Mouse (Mus musculus) cortical plate, adult 2 months (tissue): ENCODE measurements around the gene Btbd35f27. TPM values are rescaled to one million over a fixed set of nuclear protein-coding genes. Genes with fewer than 3 reads are reported as not detected.
"Not testable (repeated sequence)": the region's sequence is repeated elsewhere in the genome, so short reads cannot be mapped to it uniquely, and the experiment has no call there.

Experiments
- H3K27ac ChIP-seq: fragments of 200-500 bp; 2 replicates; pipeline ENCODE4 v1.5.1; 2012; ENCODE audit warnings: low read length, control low read depth, inconsistent platforms; ENCODE audit not compliant: insufficient read depth
- H3K4me1 ChIP-seq: fragments of 200-500 bp; 2 replicates; pipeline ENCODE4 v1.6.1; 2011; ENCODE audit warnings: low read length; ENCODE audit not compliant: control insufficient read depth, insufficient read depth
- H3K4me3 ChIP-seq: fragments of 200-500 bp; 2 replicates; pipeline ENCODE4 v1.5.1; 2011; ENCODE audit warnings: mild to moderate bottlenecking, low read length, control low read depth; ENCODE audit not compliant: insufficient read depth
- polyA plus RNA-seq: library from polyadenylated mRNA; depleted of rRNA; stranded (reverse); fragments of >200 nt; gene quantifications from 2 replicates; pipeline ENCODE4 v1.2.3, GENCODE M21; 2012; rRNA removed

Gene Btbd35f27
- not detected in 2 replicates for polyA plus RNA-seq

GRCm38 (mm10) chrX:4951835-4952234 lies at the start of gene Btbd35f27:
Btbd35f27 (plus strand) TSS chrX:4952135.
- H3K4me1 ChIP-seq, H3K4me3 ChIP-seq, H3K27ac ChIP-seq: not testable (repeated sequence)

Other genes with a start within 250 kb of the Btbd35f27 start
- gene Btbd35f4, start 151.6 kb upstream of the Btbd35f27 start, polyA plus RNA-seq, result not detected in 2 replicates